Mouse (Mus musculus) urinary bladder, postnatal 4 days (tissue): Measurements from ENCODE around the gene Eif4g3.

Experiments
- DNase-seq, 2 experiments: peaks; one replicate each; pipeline ENCODE4 v3.0.0; 2021 to 2022; ENCODE audit warnings: low spot score in 2 of 2

The Eif4g3 gene

GRCm38 (mm10) chr4:138063372-138064265 is 70.8 kb downstream of the Eif4g3 start:
- no peak for DNase-seq

- DNase-seq, result no peak
Measured at GRCm38 (mm10) chr4:138064882-138065592, 72.2 kb downstream of the Eif4g3 start.

DNA sequence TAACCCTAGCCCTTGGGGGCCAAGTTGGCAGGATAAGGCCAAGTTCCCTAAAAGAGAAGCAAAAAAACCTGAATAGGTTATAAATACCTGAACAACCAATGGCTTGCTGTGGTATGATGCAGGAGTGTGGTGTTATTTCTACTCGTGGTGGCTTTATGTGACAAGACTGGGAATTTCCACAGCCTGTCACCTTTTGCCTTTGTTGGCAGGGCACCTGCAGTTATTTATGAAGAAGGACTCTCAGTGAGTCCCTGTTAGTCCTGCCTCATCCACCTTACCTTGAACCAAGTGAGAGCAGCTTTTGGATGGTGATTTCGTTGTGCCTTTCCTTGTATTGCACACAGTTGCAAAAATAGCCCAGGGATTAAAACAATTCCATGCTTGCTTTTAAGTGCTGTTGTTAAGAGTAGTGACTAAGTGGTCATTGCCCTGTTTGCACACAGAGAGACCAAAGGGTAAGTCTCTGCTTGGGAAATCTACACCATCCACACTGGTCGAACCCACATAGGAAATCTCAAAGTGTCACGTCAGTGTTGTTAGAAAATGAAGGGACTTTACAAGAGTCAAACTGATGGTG is 72.9 kb downstream of the Eif4g3 start:
- DNase-seq, result no peak

GRCm38 (mm10) chr4:138066421-138066820 is 73.6 kb downstream of the Eif4g3 start:
- no peak for DNase-seq

DNA sequence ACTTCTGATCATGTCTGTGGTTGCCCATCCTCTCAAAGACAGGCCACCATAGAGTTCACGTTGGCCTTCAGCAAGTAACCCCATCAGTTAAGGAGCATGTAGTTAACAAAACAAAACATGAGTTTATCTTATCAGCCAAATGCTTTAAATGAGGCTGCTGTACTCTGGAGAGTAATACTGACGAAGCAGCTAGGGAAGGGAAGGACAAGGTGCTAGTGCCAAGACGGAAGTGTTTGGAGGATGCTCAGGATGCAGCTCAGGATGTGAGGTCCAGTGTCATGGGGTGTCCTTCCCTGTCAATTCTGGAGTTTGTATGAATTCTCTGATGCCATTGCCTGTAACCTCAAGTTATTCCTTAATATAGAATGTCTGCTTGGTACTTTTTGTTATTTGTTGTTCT is 75.0 kb downstream of the Eif4g3 start:
- DNase-seq, result no peak

DNA sequence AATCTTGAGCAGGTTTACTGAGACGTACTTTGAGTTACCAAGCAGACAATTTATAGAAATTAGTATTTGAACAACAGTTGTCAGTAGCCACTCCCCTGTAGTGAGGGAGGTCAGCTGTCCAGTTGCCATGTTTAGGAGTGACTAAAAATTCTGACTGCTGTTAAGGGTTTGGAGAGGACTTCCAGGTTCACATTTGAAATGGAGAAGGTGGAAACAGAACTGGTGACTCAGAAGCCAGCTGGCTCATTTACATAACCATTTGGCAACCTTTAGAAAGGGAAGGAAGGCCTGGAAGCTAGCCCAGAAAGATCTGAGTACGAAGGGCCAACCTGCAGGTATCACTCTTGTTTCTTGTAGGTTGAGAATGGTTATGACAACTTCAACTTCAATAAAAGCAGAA is 75.8 kb downstream of the Eif4g3 start:
- no peak for DNase-seq

- DNase-seq, result no peak
Measured at GRCm38 (mm10) chr4:138069371-138069770, 76.5 kb downstream of the Eif4g3 start.

- no peak for DNase-seq
Measured at GRCm38 (mm10) chr4:138071497-138071896, 78.7 kb downstream of the Eif4g3 start.

DNA sequence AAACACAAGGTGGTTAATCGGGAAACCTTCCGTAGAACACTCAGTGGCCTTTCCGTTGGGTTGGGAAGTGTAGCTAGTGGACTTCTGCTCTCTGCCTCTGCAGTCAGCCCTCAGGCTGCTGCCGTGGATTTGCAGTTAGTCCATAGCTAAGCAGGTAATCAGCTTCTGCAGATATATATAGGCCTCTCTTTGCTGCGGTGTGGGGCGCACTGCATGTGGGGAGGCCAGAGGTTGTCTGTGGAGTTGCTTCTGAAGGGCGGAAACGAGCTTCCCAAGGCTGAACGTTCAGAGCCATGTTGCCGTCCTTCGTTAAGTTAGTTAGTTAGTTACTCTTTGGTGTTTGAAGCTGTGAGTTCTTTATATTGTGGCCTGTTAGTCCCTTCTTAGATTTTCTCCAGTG is 80.3 kb downstream of the Eif4g3 start:
- DNase-seq, result no peak

GRCm38 (mm10) chr4:138073531-138073930 is 80.7 kb downstream of the Eif4g3 start:
- DNase-seq, result no peak

DNA sequence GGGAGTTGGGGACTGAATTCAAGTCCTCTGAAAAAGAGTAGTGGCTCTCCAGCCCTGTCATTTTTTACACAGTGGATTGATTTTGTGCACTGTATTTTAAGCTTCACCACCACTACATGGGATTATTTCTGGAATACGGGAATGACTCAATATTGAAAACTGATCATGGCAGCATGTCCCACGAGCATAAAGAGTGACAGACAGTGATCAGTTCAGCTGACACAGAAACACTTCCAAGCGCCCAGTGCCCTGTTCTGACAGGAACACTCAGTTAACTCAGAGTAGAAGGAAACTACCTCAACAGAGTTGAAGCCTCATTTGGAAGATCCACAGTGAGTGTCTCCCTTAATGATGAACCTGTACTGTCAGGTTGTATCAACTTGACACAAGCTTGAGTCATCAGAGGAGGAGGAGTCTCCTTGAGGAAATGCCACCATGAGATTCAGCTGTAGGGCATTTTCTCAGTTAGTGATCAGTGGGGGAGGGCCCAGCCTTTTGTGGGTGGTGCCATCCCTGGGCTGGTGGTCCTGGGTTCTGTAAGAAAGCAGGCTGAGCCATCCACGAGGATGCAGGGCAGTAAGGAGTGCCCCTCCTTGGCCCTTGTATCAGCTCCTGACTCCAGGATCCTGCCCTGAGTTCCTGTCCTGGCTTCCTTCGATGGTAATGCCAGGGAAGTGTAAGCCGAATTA is 82.2 kb downstream of the Eif4g3 start:
- DNase-seq, result no peak

- DNase-seq, result no peak
Measured at GRCm38 (mm10) chr4:138077663-138078295, 85.0 kb downstream of the Eif4g3 start.

DNA sequence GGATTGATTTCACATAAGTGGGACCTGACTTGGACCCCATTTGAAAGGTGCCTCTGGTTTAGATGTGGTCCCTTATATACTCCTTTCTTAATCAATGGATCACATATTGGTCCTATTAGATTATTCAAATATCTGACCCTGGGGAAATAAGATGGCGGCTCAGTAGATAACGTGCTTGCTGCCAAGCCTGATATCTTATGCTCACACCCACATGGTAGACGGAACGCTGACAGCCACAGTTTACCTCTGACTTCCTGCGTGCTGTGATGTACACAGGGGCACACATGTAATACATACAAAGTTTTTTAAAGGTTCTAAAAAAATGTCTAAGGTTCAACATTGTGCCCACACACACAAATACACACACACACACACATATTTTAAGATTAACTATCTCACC is 86.4 kb downstream of the Eif4g3 start:
- DNase-seq, result no peak

GRCm38 (mm10) chr4:138082466-138082865 is 89.6 kb downstream of the Eif4g3 start:
- DNase-seq, result no peak

DNA sequence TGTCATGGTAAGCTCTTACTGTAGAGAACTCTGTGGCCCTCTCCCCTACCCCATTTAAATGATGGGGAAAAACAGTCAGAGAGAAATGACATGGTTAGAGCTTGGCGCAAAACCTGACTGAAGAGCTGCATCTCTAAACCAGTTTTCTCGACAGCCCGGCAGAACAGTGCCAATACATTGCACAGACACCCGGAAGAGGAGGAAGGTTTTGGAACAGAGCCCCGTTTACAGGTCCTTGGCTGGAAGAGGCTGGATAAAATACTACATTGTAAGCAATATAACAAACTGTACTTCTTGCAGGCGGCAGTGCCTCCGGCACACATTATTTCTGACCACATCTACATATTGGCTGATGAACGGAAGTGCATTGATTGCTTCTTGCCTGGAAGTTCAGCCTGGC is 91.3 kb downstream of the Eif4g3 start:
- no peak for DNase-seq

- no peak for DNase-seq
Measured at GRCm38 (mm10) chr4:138084851-138085573, 92.2 kb downstream of the Eif4g3 start.

DNA sequence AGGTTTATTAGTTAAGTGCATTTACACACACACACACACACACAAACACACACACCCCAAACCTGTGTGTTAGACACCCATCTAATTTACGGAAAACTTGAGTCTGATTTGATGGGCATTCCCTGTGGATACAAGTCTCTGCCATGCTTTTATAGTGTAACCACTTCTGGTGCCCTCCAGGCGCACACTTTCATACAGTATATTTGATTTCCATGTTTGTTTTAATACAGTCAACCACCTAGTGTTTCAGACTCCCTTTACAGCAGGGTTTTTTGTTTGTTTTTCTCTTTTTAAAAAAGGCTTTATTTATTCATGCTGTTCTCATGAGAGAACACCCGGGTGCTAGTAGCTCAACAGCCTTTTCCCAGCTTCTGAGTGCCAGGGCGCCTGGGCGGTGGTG is 94.1 kb downstream of the Eif4g3 start:
- DNase-seq, result no peak

DNA sequence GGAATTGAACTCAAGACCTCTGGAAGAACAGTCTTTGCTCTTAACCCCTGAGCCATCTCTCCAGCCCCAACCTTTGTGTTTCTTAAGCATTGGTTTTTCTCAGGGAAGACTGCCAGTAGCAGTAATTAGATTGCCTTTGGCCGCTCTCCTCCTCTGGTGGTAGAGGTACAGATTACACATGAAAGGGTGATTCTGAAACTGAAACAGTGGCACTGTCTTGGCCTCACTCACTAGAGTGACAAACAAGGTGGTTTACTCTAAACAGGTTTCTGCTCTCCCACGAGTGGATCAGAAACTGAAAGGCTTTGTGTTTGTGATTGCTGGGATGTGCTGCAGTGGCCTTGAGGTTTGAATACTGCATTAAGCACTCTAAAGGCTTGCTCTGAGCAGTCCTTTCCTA is 96.7 kb downstream of the Eif4g3 start:
- no peak for DNase-seq

GRCm38 (mm10) chr4:138091562-138092194 is 98.9 kb downstream of the Eif4g3 start:
- no peak for DNase-seq

GRCm38 (mm10) chr4:138100456-138100855 is 107.6 kb downstream of the Eif4g3 start:
- no peak for DNase-seq
